Mouse (Mus musculus) frontal cortex, postnatal 10 days (tissue): Measurements from ENCODE around the gene Mmp7.

Experiments
- DNase-seq, 2 experiments: peaks; one replicate each; pipeline ENCODE4 v3.0.0; 2022; ENCODE audit warnings: low spot score in 2 of 2, mixed read lengths in 1 of 2

Gene Mmp7

DNA sequence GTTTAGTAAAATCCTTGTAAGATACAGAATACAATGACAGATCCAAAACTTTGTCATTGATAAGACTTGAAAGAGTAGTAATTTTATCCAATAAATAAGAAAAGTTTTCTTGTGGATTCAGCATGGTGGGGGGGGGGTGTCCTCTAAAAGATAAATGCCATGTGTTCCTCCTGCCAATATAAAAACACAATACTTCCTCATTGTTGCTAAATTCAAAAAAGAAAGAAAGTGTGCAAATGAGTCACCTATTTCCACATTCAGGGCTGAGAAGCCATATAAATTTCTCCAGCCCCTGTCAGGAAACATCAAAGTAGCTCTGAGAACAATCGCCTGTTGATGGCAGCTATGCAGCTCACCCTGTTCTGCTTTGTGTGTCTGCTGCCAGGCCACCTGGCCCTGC lies at the start of gene Mmp7:
Gene Mmp7 (plus strand): TSS at position 301 of the 400 bp plus-strand sequence.
- DNase-seq: no peak

DNA sequence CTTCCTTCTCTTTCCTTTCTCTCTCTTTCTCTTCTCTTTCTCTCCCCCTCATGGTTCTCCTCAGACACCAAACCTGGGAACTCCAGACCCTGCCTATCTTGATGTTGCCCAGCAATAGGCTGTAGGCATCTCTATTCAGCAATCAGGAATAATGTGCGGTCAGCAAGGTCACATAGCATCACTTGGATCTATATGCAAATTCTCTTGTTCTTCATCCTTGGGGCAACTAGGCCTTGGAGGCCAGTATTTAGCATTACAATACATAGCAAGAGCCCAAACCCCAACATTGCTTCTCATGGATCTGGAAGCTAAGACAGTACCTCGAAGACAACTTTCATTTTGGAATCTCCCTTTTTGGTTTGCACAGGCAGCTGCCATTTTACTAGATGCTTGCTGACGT lies 44.0 kb upstream of the Mmp7 start:
- no peak for DNase-seq

DNA sequence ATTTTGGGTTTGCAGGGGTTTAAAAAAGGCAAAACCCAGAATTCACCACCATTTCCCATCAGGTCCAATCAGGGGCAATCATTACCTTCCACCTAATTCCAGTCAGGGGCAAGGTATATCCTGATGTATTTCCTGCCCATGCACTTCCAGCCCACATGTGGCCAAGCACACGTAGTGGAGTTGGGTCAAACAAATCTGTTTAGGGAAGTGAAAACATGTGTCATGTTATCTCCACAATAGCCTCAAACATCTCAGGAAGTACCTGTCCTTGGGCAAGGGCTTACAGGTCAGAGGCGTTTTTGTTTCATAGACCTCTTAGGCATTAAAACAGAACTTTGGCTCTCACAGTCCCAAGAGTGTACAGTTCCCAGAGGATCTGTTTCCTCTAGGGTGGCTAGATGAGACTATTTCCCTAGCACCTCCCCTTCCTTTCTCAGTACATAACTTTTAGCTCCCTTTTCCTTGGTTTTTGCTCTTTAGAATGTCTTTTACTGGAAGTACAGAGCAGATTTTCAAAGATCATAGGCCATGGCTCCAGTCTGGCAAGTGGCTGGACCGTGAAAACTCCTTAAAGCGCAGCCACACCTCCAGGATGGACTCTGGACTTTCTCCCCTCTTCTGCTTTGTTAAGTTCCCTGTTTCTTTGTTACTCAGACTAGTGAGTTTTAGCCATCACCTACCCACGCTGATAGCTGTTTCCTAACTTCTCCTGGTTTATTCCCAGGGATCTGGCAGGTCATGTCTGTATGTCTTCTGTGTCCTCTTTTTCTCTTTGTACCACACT lies 41.3 kb upstream of the Mmp7 start:
- DNase-seq: no peak

DNA sequence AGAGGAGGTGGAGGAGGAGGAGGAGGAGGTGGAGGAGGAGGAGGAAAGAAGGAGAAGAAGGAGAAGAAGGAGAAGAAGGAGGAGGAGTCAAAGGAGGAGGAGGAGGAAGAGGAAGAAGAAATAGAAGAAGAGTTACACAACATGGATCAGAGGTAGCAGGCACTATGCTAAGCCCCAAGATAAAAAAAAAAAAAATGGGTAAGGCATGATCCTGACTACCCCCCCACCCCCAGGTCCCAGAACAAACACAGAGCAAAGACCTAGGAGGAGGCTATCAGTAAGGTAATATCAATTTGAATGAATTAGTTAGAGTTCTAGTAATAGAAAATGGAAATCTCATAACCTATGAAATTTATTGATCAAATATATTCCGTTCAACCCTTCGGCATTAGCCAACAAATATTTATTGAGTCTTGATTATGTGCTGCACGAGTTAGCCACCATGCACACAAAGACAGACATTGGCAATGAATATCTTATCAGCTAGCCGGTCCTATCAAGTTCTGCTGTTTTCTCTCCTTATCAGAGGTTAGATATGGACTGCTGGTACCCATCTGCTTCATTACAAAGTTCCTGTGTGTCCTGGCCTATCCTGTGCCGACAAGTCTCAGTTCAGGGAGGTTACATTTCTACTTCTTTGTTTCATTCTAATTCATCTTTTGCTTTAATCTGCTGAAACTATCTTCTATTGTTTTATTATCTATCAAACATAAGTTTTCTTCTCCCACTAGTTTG lies 39.4 kb upstream of the Mmp7 start:
- no peak for DNase-seq

DNA sequence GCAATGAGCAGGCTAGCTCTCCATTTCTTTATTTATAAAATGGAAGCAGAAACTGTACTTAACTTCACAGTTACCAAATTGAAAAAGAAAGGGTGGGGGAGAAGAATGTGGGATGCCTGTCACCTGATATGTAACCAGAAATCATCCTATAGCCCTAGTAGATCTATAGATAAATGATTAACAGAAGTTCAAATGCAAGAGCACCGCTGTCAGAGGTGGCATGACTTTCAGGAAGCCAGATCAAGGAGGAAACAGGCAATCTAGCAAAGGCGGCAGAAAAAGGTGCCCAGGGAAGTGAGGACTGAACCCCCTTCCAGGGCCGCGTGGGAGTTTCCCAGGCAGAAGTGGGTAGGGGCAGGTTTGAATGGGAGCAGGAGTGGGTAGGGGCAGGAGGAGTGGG lies 33.9 kb upstream of the Mmp7 start:
- DNase-seq: no peak

DNA sequence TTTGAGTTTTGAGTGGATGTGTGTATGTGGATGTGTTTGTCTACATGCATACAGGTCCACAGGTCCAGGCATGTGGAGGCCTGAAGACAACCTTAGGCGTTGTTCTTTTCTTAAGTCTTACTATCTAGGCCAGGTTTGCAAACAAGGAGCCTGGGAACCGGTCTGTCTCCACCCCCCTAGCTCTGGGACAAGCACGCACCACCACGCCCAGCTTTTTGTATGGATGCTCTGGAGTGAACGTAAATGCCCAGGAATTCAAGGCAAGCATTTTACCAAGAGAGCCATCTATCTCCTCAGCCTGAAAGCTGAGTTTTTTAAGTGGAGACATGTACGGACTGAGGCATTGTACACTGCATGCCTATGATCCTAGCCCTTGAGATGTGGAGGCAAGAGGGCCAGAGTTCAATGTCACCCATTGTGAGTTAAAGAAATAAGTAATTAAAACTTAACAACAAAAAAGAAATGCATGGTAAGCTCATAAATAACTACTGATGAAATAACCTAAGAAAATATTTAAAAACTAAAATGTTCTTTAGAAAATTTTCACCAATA lies 32.3 kb upstream of the Mmp7 start:
- DNase-seq: no peak

DNA sequence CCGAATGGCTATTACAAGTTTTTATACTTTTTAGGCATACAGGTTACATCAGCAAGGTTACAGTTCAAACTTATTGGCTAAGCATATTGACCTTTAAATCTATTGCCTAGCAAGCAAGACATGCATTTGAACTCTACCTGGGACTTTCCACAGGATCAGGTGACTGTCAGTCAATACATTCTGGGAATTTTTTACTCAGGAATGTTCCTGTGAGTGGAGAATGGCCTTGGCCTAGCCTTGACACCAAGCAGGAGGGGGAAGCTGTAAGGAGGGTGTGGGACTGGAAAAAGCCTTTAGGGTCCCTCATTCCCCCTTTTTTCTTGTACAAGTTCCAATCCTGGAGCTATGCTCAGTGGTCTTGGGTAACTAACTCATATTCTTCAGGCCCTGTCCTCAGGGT lies 30.5 kb upstream of the Mmp7 start:
- DNase-seq: no peak

DNA sequence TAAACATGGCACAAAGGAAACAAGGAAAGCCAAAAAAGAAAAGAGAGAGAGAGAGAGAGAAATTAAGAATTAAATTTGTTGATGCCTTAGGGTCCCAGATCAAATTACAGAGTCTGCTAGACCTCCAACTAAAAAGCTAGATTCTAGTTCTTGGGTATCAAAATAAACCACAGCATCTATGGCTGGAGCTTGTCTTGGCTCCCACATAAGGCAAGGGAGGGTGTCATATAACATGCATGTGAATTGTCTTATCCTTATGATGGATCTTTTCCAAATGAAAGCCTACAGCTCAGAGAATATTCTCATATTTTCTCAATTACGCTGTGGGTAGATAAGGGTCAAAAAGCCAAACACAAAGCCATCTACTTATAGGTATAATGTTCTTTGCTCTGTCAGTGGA lies 22.2 kb upstream of the Mmp7 start:
- no peak for DNase-seq

DNA sequence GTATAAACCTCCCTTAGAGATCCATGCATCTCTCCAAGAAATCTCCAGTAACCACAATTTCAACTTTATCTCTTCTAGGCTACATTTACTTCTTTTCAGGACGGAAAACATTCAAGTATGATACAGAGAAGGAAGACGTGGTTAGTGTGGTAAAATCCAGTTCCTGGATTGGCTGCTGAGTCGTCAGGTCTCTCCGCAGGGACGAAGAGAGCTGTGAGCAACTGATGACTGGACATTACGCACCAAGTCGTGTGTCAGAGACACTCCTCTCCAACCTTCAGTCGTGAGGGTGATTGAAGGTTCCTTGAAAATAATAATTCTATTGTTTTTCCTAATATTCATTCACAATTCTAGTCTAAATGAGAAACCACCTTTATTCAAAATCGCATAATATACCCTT lies 18.9 kb upstream of the Mmp7 start:
- no peak for DNase-seq

DNA sequence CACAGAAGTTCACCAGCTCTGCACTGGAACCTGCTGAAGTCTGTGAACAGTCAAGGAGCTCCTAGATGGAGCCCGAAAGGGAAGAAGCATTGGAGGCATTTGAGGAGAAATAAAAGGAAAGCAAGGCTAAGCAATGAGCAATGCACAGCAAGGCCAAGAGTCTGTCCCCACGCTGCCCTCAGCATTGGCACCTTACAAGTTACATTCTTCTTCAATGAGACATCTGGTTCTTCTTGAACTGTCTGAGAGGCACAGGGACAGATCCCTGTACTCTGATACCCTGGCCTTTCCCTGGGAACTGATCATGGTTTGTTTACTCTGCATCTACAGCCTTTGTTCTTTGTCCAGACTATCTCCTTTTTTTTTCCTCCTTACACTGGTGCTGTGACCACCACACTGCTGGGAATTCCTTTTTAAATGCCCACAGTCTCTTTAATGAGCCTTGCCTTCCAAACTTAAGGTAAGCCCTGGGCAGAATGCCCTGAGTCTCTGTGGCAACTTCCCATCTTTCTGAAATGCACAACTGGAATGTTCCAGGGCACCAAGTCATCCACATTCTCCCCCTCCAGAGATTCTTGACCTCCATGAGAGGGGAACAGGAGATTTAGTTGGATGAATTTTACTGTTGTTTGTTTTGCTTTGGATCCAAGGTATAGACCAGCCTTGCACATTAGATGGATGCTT lies 13.6 kb upstream of the Mmp7 start:
- no peak for DNase-seq

DNA sequence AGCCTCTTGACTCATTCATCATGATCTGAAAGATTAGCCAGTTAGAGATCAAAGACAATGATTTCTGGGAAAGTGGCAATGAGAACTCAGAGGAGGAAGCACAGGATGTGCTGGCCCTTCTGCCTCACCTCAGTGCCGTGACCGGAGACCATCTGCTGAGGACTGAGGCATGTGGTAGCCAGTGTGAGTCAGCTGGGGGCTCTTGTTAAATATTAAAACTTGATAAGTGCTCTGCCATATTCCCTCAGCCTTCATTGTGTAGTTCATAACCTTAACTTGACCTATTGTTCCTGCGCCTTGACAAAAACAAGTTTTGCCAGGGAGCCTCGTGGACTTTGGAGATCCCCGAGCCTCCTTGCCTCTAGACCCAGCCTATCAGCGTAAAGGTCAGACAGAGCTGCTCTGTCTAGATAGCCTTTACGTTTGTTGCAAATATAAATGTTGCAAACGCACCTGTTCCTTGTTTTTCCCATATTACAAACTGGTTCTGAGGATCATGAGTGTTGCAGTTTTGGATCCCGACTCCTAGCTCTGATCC lies 9.7 kb upstream of the Mmp7 start:
- DNase-seq: no peak

DNA sequence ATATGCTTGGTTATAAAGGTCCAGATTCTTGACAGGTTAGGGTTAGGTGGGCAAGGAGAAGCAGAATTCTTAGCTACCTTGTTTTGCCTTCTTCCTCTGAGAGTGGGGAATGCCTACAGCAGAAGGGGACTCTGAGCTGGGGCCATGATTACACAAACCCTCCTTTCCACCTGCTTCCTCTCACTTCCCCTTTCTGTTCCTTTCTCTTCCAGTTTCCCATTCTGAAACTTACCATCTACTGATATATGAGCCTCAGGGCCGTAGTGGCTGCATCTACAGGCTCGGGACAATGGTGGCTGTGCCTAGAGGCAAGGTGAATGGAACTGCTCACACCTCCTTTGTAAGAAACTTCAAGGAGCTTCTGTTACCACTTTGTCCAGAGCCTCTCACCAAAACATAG lies 5.9 kb upstream of the Mmp7 start:
- DNase-seq: no peak

DNA sequence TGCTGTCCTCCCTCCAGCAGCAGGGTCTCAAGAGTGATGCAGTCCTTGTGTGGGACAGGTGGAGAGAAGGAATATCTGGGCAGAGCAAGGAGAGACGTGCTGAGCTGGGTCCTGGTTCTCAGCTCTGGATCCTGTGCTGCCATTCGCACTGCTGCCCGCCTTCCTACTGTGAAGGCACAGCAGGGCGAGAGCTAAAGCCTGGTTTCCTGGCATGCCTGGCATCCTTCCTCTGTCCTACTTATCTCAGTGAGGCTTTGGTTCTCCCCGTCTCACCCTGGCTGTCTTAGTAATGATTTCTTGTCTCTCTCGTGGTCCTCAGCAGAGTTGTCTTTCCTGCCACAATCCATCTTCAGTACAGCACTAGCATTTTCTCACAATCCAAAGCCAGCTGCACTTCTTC lies 2.1 kb upstream of the Mmp7 start:
- no peak for DNase-seq

DNA sequence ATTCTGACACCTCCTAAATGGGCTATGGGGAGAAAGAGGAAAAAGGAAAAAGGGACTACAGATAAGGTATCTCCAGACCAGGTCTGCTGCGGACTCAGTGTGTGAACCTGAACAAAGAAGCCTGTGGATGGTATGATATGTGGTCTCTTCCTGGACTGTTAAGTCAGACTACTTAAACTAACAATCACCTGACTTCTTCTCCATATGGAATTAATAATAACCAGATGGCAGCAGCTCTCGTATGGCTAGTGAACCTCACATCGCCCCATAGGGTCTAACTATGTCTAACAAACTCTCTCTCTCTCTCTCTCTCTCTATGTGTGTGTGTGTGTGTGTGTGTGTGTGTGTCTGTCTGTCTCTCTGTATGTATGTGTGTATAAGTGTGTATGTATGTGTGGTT lies 2.1 kb downstream of the Mmp7 start:
- no peak for DNase-seq

DNA sequence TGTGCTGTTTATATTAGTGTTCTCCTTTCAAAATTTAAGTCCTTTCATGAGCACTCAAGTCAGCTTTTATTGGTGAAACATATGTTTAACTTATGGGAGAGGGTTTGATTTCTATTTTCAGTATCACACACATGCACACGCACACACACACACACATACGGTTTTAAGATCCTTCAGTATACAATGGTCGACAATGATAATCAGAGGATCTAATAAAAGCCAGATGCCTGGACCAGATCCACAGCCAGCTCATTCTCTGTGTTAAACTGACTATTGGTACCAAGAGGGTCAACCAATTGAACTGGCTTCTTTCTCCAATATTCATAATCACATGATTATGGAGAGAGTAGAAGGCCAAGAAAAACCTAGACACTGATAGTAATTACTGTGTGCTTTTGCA lies 3.8 kb downstream of the Mmp7 start:
- no peak for DNase-seq

DNA sequence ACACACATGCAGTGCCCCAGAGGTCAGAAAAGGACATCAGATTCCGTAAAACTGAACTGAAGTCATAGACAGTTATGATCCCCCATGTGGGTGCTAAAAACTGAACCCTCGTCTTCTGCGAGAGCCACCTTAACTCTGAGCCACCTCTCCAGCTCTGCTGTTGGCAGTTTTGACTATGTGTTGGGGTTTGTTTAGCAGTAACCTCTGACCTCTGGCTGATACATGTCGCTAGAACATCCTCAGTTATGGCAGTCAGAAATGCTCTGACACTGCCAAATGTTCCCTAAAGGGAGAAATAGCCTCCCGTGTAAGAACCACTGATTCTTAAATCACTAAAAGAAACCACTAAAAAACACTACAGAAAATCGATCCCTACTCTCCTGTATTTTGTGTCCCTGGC lies 16.8 kb downstream of the Mmp7 start:
- DNase-seq: no peak

DNA sequence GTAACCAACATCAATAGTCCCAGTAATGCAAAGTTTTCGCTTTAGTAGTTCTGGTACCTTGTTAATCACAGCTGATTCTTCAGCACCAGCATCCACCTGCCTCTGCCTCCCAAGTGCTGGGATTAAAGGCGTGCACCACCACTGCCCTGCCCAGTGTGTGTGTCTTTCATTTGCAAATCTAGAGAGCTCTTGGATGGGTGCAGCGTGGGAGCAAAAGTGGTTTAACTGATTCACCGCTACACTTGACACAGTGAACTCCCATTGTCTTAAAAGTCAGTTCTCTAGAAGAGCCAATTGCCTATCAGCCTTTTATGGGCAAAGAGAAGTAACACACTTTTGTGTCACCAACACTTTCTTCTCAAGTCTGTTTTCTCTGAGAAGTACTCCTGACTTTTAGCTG lies 19.3 kb downstream of the Mmp7 start:
- DNase-seq: no peak

DNA sequence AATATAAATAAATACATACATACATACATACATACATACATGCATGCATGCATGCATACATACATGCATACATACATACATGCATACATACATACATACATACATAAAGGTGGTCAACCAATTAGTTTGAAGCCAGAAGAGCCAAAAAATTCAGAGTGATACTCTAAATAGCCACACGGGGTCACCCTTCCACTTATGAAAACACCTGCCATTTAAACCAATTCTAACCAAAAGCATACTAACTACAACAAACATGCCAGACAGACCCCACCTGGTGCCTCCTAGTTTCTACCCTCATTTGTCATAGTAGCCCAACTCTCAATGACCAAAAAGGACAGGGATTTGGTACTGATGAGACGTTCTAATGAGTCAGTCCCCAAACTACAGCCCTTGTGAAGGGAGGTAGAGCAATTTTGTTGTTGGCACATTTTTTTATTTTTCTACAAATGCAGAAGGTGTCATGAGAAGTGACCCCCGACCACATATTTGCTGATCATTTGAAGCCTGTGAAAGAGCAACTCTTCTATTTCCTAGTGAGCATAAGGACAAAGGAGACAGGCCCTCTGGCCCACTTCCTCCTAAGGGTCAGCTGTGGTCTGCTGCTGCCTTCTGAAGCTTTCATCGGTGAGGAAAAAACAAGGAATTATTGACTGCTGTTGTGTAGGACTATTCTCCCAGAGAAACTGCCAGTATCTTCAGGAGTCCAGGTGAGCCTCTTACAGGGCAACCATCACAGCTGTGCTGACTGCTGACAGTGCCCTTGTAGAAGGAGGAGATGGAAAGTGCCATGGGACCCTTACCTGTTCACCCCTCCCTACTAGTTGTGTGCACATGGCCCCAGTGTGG lies 22.4 kb downstream of the Mmp7 start:
- peak in 1 of 2 experiments; percentile 8 for DNase-seq

DNA sequence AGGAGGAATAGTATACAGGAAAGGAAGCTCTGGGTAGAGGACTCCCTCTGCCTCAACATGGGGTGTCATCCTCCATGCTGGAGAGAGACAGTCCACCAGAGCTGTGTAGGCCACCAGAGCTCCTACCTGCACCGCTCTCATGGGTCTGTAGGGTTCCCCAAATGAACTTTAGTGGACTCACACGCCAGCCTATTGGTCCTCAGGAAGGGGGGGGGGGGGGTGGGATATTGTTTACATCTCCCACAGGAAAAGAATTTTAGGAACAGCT lies 23.0 kb downstream of the Mmp7 start:
- no peak for DNase-seq

DNA sequence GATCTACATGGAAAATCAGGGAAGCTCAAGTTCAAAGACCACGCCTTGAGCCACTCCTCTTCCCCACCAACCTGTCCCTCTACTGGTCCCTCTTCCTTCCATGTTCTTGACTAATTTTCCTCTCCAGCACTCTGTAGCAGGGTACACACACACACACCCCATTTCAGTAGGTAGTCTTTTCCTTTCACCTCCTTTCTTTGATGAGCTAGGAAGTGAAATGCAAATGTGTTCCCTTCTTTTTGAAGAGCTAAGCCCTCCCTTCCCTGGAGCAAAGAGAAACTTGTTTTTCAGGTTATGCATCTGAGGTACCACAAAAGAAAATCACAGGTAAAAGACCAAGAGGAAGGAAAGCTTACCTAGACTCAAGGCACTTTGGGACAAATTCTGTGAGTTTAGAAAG lies 29.7 kb downstream of the Mmp7 start:
- DNase-seq: no peak

DNA sequence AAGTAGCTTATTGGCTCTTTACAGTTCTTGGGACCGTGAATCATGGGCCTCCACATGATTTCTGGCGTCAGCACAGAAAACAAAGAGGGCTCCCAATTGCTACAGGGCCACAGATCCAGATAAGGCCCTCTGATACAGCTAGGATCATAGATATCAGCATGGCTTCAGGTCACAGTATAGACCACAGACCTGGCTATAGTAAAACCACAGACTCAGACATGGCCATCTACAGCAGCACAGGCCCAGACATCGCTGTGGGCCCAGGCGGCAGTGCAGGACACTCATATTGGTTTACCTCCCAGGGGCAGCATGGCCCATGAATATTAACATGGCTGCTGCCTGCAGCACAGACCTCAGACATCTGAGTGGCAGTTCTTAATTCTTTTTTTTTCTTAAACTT lies 37.1 kb downstream of the Mmp7 start:
- no peak for DNase-seq

DNA sequence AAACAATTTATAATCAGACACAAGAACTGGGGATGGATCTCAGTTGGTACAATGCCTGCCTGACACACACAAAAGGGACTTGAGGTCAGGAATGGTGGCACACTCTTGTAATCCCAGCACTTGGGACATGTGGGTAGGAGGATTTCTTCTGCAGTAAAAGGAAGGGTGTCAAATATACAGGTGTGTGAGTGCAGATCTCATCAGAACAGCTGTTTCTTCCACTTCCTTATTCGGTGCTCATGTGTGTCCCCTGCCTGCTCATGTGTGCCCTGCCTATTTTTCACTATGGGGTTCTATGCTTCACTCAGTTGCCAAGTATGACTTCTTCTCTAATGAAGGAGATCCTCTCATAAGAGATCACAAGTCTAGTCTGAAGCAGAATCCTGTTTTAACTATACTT lies 50.8 kb downstream of the Mmp7 start:
- no peak for DNase-seq
